In genomic region chr12:72308506-72308905, GRCm38 (mm10) we compare ENCODE assay signal across 28 mouse cellular contexts.
"Had no signal": no experiment of that assay in that cellular context is flagged by ENCODE, and none has a peak within 500 bp of the region (broad histone marks: within the 10 kb centered on the region; RNA-seq: fewer than 3 reads in every experiment).

No protein-coding gene starts in this region.

- H3K27me3 ChIP-seq: limb, embryonic 12.5 days; limb, embryonic 15.5 days; liver, embryonic 13.5 days; liver, embryonic 15.5 days; lung, embryonic 15.5 days; megakaryocyte, embryonic 14.5 days; midbrain, embryonic 12.5 days; midbrain, embryonic 13.5 days; midbrain, embryonic 15.5 days; neural tube, embryonic 12.5 days had no signal

- H3K36me3 ChIP-seq: limb, embryonic 10.5 days; limb, embryonic 12.5 days; limb, embryonic 13.5 days; limb, embryonic 15.5 days; liver, embryonic 12.5 days; liver, embryonic 13.5 days; liver, embryonic 15.5 days; lung, embryonic 15.5 days; midbrain, embryonic 15.5 days had no signal

- H3K4me1 ChIP-seq: limb, embryonic 13.5 days; limb, embryonic 15.5 days; liver, embryonic 12.5 days; liver, embryonic 13.5 days; liver, embryonic 15.5 days; lung, embryonic 15.5 days; megakaryocyte, embryonic 14.5 days had no signal

- H3K27ac ChIP-seq: limb, embryonic 10.5 days; limb, embryonic 12.5 days; limb, embryonic 13.5 days; limb, embryonic 15.5 days; liver, embryonic 12.5 days; liver, embryonic 13.5 days; liver, embryonic 14.5 days; liver, embryonic 15.5 days; lung, embryonic 15.5 days; macrophage; midbrain, embryonic 10.5 days; midbrain, embryonic 12.5 days; midbrain, embryonic 13.5 days; midbrain, embryonic 15.5 days; neural tube, embryonic 12.5 days had no signal

- DNase-seq: left cerebral cortex, postnatal 4 days; liver; liver, embryonic 13.5 days; liver, postnatal 0 days; lung, adult 18-20 months; lung, adult 2 months; lung, embryonic 14.5 days; lung, postnatal 10 days; lung, postnatal 14 days; lung, postnatal 36 days; lung, postnatal 4 days; midbrain, embryonic 14.5 days had no signal

- H3K9me3 ChIP-seq: limb, embryonic 10.5 days; limb, embryonic 15.5 days; liver, embryonic 12.5 days; liver, embryonic 13.5 days; liver, embryonic 15.5 days; lung, embryonic 15.5 days; midbrain, embryonic 12.5 days; midbrain, embryonic 13.5 days; midbrain, embryonic 15.5 days; neural tube, embryonic 12.5 days had no signal

- H3K4me3 ChIP-seq: limb, embryonic 10.5 days; limb, embryonic 12.5 days; limb, embryonic 13.5 days; limb, embryonic 15.5 days; liver, embryonic 12.5 days; liver, embryonic 13.5 days; liver, embryonic 15.5 days; lung, embryonic 15.5 days; megakaryocyte, embryonic 14.5 days; midbrain, embryonic 10.5 days; midbrain, embryonic 12.5 days; midbrain, embryonic 13.5 days; midbrain, embryonic 15.5 days; myocyte; neural tube, embryonic 12.5 days had no signal

- H3K9ac ChIP-seq: limb, embryonic 12.5 days; limb, embryonic 13.5 days; limb, embryonic 15.5 days; liver, embryonic 12.5 days; liver, embryonic 13.5 days; liver, embryonic 14.5 days; liver, embryonic 15.5 days; liver, postnatal 0 days; lung, embryonic 14.5 days; lung, embryonic 15.5 days; midbrain, embryonic 12.5 days; midbrain, embryonic 13.5 days; midbrain, embryonic 15.5 days; neural tube, embryonic 12.5 days had no signal
